Mouse (Mus musculus): ENCODE data around the gene Slc17a7. TPM values are rescaled to one million over a fixed set of nuclear protein-coding genes. Genes with fewer than 3 reads are reported as not detected.
"Not testable (repeated sequence)": the region's sequence is repeated elsewhere in the genome, so short reads cannot be mapped to it uniquely, and the experiment has no call there.

Slc17a7 gene
- 1 to 10 TPM in 1 of 4 experiments, under 1 TPM in 3; 0.46 to 1.1 (median 0.65) TPM for total RNA-seq (2022)

DNA sequence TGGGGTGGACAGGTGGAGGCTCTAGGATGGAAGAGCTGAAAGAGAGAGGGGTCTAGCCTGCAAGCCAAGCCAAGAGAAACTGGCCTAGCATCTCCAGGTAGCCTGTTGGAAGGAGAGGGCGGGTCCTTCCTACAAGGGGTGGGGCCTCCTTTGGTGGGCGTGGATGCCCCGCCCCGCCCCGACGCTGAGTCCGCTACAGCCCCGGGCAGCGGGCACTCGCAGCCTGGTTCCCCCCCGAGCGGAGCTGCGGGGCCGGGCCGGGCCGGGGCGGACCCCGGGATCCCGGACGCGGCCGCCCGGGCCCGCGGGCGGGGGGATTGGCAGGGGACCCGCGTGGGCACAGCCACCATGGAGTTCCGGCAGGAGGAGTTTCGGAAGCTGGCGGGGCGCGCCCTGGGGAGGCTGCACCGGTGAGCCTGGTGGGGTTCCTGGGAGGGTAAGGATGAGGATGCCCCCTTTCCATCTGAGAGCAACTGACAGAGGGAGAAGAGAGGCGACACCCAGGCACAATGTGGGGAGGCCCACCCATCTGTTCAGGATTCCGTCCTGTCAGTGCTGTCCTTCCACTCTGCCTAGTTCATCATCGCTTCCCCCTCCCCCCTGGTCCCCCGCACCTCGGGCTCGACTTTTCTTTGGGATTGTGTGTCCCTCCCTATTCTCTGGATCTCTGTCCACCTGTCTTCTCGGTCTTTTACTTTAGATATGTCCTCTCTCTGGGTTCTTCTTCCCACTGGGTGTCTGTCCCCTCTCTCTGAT lies at the start of gene Slc17a7:
Gene Slc17a7, plus strand, starts transcription at position 215 of the 756 bp plus-strand sequence.
- no peak for DNase-seq

- DNase-seq: no peak
Measured at GRCm38 (mm10) chr7:45117566-45117965, 46.2 kb upstream of the Slc17a7 start.

- no peak for DNase-seq
Measured at GRCm38 (mm10) chr7:45118336-45118735, 45.4 kb upstream of the Slc17a7 start.

DNA sequence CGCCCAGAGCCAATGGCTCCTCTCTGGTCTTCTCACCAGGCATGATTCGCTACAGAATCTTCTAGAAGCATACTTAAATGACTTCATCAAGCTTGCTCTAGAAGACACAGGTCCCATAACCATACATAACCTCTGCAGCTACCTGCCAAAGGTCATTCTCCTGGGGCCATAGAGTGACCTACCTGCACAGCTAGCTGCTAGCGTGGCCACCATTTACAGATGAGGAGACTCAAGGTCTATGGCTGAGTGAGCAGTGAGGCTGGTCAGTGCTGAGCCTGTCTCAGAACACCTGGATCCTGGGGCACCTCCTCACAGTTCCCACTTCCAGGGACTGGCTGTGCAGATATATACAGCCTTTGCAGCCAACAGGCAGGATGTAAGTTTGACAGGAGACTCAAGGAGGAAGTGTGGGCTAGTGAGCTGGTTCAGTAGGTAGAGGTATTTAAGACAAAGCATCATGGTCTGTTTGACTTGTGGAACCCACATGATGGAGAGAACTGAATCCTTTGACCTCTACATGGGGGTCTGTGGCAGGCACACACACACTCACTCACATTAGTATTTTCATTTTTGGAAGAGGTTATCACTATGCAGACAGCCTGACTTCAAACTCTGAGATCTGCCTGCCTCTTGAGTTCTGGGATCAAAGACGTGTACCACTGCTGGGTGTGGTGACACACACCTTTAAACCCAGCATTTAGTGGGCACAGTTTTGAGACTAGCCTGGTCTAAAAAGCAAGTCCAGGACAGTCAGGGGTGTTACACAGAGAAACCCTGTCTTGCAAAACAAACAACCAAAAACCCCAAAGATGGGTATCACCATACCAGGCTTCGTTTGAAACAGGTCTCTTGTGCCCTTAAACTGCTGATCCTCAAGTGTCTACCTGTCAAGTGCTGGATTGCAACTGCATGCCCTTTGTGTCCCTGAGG lies 43.7 kb upstream of the Slc17a7 start:
- DNase-seq: no peak

DNA sequence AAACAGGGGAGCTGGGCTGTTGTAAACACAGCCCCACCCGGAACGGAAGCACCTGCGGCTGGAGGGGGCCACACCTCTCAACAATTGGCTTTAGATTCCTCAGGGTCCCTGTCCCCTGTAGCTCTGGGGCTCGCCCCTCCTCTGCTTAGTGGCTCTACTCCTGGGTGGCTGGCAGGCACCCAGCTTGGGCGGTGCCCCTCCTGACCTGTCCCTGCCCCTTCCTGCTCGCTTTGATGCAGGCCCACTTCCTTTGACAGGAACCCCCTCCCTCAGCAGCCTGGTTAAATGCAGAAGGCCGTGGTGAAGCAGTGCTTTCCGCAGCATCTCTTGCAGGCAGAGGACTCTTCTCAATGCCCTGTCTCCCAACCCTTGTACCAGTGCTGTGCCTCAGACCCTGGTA lies 42.3 kb upstream of the Slc17a7 start:
- DNase-seq: no peak

GRCm38 (mm10) chr7:45121966-45122365 lies 41.8 kb upstream of the Slc17a7 start:
- no peak for DNase-seq

GRCm38 (mm10) chr7:45122561-45123185 lies 41.1 kb upstream of the Slc17a7 start:
- DNase-seq: no peak

DNA sequence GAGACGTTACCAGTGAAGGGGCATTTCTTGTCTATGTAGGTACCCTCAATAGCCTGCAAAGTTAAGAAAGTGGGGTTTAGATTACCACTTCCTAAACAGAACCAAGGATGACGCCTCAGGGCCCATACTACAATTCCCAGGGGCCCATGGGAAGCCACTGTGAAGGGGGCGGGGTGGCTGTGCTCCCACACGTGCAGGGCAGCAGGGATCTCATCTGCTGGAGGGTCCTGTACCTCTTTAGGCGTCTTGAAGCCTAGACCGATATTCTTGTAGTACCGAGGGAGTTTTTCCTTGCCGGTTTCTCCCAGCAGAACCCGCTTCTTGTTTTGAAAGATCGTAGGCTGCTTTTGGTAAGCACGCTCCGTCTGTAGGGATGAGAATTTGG lies 40.6 kb upstream of the Slc17a7 start:
- DNase-seq: no peak

- peak; percentile 99 for DNase-seq
Measured at GRCm38 (mm10) chr7:45124224-45125143, 39.3 kb upstream of the Slc17a7 start, which contains the start of gene Rps11. Rps11 (minus strand) TSS chr7:45124439.

DNA sequence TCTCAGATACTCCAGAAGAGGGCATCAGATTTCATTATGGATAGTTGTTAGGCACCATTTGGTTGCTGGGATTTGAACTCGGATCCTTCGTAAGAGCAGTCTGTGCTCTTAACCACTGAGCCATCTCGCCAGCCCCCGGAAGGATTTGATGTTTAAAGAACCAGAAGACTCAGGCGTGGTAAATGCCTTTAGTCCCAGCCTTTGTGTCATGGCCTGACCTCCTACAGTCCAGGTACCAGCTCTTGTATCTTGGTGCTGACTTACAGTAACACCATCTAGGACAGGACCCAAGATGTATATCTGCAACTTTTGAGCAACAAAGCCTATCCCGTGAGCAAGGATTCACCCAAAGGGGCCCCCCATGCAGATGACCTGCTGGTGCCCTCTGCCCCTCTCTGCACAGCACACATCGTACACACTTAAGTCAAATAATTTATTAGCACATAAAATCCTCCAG lies 38.6 kb upstream of the Slc17a7 start:
- no peak for DNase-seq

DNA sequence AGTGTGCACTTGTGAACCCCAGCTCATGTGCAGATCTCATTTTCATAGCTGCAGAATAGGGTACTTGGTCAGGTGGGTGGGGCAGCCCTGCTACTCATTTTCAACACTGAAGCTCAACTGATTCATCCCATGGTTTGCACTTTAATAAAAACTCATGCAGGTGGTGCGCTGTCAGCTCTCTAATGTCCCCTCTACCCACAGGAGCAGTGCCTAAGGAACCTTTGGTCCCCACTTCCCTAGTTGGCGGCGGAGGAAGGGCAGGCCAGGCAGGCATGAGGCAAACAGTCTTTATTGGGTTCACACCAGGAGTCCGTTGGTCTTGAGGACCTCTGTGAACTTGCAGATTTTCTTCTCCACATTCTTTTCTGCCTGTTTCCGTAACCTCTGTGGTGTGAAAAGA lies 38.1 kb upstream of the Slc17a7 start:
- DNase-seq: not testable (repeated sequence)

- no peak for DNase-seq
Measured at GRCm38 (mm10) chr7:45126147-45126843, 37.5 kb upstream of the Slc17a7 start.

- no peak for DNase-seq
Measured at GRCm38 (mm10) chr7:45126844-45127699, 36.7 kb upstream of the Slc17a7 start.

DNA sequence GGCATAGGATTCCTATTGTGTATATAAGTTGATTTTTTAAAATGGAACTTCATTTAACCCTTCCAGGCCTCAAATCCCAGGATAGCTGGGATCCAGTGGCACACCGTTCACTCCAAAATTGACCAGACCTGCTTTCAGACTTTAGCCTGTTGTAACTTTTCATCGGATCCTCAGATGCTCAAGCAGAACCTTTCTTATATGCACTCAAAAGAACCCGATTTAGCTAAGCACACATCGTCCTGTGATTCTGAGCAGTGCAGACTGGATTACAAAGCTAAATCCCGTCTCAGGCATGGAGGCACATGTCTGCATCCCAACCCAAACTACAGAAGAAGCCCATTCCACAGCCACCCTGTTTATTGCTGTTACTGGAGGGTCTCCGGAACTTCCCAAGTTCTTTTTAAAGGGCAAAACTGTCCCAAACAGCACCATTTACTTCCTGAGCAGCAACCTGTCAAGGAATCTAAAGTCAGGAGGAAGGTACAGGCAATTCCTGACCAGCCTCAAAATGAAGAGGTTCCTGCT lies 36.0 kb upstream of the Slc17a7 start:
- no peak for DNase-seq

DNA sequence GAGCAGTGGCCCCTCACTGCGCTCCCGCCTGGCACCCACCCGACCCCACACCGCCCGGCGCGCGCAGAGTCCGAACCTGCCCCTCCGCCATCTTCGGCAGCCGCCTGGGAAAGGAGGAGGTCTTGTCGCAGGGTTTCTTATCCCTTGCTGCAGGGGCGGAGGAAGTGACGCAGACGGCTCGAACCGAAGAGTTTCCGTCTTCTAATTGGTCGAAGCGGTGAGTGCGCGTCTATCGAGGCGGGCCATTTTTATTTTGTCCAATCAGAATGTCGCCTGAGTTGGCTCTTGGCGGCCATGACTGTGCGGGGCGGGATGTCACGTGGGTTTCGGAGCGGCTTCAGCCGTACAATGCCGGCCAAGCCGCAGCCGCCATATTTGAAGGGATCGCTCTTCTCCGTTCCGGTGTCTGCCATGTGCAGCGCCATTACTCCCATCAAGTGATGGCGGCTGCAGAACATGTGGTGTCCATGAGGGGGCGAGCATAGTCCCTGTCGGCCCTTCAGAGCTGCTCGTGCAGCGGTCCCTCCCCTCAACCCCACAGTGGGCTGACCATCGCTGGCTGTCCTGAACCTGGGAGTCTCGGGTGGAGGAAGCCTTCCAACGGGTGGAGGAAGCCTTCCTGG lies 35.0 kb upstream of the Slc17a7 start, which contains the start of gene Rpl13a:
Gene Rpl13a, minus strand, starts transcription at position 138 of the 623 bp plus-strand sequence.
- peak; percentile 99 for DNase-seq

GRCm38 (mm10) chr7:45129318-45129717 lies 34.4 kb upstream of the Slc17a7 start:
- DNase-seq: no peak

DNA sequence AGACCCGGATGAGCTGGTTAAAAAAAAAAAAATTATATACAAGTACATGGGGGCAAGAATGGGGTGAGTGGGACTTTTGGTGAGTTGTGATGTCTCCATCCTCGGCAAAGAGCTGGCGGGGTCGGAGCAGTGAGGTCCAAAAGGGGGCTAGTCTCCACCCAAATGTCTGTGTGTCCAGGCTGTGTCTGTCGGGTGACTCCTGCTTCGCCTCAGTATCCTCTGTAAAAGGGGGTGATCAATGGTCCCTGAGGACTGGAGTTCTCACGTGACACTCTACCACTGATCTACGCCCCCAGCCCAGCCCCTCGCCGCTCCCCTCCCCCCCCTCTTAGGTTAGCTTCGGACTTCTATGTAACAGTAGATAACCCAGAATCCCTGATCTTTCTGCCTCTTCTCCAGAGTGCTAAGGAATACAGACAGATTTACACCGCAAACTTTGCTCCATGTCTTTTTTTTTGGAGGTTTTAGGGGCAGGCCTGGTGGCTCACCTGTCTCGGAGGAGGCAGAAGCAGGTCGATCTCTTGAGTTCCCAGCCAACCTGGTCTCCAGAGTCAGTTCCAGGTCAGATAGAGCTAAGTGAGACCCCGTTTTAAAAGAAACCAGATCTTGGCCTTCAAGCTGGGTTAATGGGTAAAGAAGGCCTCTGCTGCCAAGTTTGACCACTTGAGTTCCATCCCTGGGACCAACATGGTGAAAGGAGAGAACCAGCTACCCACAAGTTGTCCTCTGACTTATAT lies 33.8 kb upstream of the Slc17a7 start:
- no peak for DNase-seq

GRCm38 (mm10) chr7:45131850-45132249 lies 31.9 kb upstream of the Slc17a7 start:
- no peak for DNase-seq

Data from adrenal gland, adult 8-10 months (tissue).